Mouse (Mus musculus) regulatory T cell (primary cell): ENCODE measurements around the gene Plekho2.

ENCODE experiments used
- in situ Hi-C: fragments of 300-600 bp; cut with MboI, MseI; formaldehyde crosslinking; loops from one replicate; pipeline ENCODE4 v1.15.1; 2025; ENCODE audit warnings: high pct_unique_total_duplicates

Plekho2 gene

GRCm38 (mm10) chr9:65555001-65555405 is 24.8 kb downstream of the Plekho2 start:
- in situ Hi-C loops = no loop called here

GRCm38 (mm10) chr9:65552711-65553110 is 27.1 kb downstream of the Plekho2 start:
- in situ Hi-C loops = no loop called here

- in situ Hi-C loops = no loop called here
Observed at GRCm38 (mm10) chr9:65552141-65552540, 27.7 kb downstream of the Plekho2 start.

GRCm38 (mm10) chr9:65551035-65551434 is 28.8 kb downstream of the Plekho2 start:
- in situ Hi-C loops = no loop called here

GRCm38 (mm10) chr9:65550079-65550831 is 29.6 kb downstream of the Plekho2 start:
- in situ Hi-C loops = no loop called here

- in situ Hi-C loops = loop anchor here (5.0 kb wide), 1 partner anchor 33 kb away; the partner anchor contains the start of gene Plekho2
Observed at GRCm38 (mm10) chr9:65549643-65550042, 30.2 kb downstream of the Plekho2 start.

GRCm38 (mm10) chr9:65549139-65549538 is 30.7 kb downstream of the Plekho2 start:
- in situ Hi-C loops = loop anchor here (5.0 kb wide), 1 partner anchor 33 kb away; the partner anchor contains the start of gene Plekho2

GRCm38 (mm10) chr9:65548311-65548710 is 31.5 kb downstream of the Plekho2 start:
- in situ Hi-C loops = loop anchor here (5.0 kb wide), 1 partner anchor 34 kb away; the partner anchor contains the start of gene Plekho2

- in situ Hi-C loops = loop anchor here (5.0 kb wide), 1 partner anchor 34 kb away; the partner anchor contains the start of gene Plekho2
Observed at GRCm38 (mm10) chr9:65547844-65548243, 32.0 kb downstream of the Plekho2 start.

- in situ Hi-C loops = loop anchor here (5.0 kb wide), 1 partner anchor 35 kb away; the partner anchor contains the start of gene Plekho2
Observed at GRCm38 (mm10) chr9:65547111-65547510, 32.7 kb downstream of the Plekho2 start.

- in situ Hi-C loops = loop anchor here (5.0 kb wide), 1 partner anchor 36 kb away; the partner anchor contains the start of gene Plekho2
Observed at GRCm38 (mm10) chr9:65546413-65546695, 33.5 kb downstream of the Plekho2 start.

GRCm38 (mm10) chr9:65545635-65546412 is 34.0 kb downstream of the Plekho2 start:
- in situ Hi-C loops = loop anchor here (5.0 kb wide), 1 partner anchor 36 kb away; the partner anchor contains the start of gene Plekho2

- in situ Hi-C loops = loop anchor here (5.0 kb wide), 1 partner anchor 530 kb away; no protein-coding TSS in a partner anchor
Observed at GRCm38 (mm10) chr9:65542111-65542524, 37.7 kb downstream of the Plekho2 start.

- in situ Hi-C loops = loop anchor here (5.0 kb wide), 1 partner anchor 529 kb away; no protein-coding TSS in a partner anchor
Observed at GRCm38 (mm10) chr9:65541126-65542068, 38.4 kb downstream of the Plekho2 start.

- in situ Hi-C loops = loop anchor here (5.0 kb wide), 1 partner anchor 527 kb away; no protein-coding TSS in a partner anchor
Observed at GRCm38 (mm10) chr9:65539697-65540096, 40.1 kb downstream of the Plekho2 start.

GRCm38 (mm10) chr9:65537901-65538630 is 41.8 kb downstream of the Plekho2 start:
- in situ Hi-C loops = no loop called here

GRCm38 (mm10) chr9:65536491-65536890 is 43.3 kb downstream of the Plekho2 start:
- in situ Hi-C loops = no loop called here

GRCm38 (mm10) chr9:65535789-65536469 is 43.9 kb downstream of the Plekho2 start:
- in situ Hi-C loops = no loop called here

- in situ Hi-C loops = no loop called here
Observed at GRCm38 (mm10) chr9:65535191-65535722, 44.6 kb downstream of the Plekho2 start.
